Mouse (Mus musculus): Measurements from ENCODE around the gene Ccdc43. TPM values are rescaled to one million over a fixed set of nuclear protein-coding genes. Genes with fewer than 3 reads are reported as not detected.

Ccdc43 gene
- total RNA-seq, 4 experiments from 2014 or later: 73.6 to 84.9 (median 79.9) TPM

DNA sequence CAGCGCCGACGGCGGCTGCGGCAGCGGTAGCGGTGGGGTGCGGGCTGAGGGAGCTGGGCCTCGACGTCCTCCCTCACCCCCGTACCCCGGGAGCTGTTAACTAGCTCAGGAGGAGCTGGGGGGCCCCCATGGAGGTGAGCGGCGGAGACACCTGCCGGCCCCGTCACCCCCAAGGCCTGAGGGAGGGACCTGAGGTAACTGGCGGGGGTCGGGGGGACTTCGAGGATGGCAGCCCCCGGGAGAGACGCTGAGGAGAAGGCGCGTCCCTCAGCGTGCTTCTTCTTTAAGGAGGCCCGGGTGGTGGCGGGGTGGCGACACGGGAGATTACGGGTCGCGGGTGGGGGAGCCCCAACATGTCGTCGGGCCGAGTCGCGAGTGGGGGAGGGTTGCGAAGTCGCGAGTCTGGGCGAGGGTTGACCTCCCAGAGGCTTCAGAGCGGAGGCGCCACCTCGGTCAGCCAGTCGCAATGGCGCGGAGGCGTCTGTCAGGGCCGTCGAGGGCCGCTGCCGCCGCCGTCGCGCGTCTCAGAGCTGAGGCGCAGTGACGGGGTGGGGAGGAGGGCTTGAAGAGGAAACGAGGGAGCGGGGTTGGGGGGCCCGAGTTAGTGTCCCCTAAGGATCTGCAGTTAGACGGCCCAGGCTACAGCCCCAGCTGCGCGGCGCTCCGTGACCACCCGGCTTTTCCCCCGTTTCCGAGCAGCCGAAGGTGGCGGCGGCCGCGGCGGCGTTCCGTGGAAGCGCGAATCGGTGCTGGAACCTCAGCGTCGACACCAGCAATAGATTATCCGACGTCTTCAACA, 31.7 kb downstream of the Ccdc43 start:
- no peak for DNase-seq (ENCODE audit: low spot score in 2 of 2)

DNA sequence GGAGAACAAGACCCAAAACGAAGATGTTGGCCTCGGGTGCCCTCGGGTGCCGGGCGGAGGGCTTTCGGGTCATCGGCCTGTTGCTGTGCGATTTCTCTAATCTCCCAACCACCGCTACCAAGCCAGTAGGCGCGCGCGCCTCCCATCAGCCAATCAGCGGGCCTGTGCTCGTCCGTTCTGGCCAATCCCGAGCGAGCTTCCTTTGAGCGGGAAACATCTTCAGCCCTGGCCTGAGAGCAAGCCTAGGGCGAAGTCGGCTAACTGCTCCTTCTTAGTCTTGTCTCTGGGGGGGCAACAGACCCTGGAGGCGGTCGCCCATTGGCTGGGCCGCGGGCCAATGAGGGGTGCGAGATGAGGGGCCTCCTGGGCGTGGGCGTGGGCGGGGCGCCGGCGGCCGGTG, 32.4 kb downstream of the Ccdc43 start:
- no peak for DNase-seq (ENCODE audit: low spot score in 2 of 2)

DNA sequence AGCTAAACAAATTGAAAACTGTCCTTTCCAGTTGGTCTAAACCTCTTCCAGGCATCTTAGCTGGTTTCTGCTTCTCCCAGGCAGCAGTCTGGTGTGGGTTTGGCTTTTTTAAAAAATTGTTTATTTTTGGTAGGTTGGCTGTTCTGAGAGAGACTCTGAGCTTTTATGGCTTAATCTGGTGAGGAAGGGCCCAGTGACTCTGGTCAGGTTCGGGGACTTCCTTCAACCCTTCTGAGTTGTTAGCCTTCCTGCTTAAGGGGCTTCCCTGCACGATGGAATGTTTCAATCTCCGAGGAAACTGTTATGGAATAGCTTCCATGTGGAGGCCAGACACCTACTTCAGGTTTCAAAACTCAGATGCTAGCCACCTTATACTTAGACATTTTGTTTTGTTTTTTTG, 34.2 kb downstream of the Ccdc43 start, which contains the start of gene Meioc:
Gene Meioc, plus strand, starts transcription at position 301 of the 400 bp plus-strand sequence.
- no peak for DNase-seq (ENCODE audit: low spot score in 2 of 2)

DNA sequence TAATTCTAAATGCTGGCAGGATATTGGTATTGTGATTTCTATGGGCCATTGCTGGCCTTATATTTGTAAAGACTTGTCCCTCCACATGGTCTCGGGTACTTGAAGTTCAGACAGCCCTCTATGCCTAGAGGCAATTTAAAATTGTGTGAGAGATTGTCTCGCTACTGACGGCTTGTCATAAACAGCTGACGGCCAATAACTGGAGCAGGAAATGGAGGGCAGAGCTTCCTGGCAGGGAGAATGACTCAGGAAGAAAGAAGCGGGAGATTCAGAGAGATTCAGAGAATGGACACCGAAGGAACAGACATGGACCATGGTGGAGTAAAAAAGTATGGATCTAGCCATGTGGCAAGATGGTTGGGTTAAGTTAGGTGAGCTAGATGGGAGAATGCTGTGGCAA, 40.7 kb downstream of the Ccdc43 start:
- no peak for DNase-seq (ENCODE audit: low spot score in 2 of 2)

DNA sequence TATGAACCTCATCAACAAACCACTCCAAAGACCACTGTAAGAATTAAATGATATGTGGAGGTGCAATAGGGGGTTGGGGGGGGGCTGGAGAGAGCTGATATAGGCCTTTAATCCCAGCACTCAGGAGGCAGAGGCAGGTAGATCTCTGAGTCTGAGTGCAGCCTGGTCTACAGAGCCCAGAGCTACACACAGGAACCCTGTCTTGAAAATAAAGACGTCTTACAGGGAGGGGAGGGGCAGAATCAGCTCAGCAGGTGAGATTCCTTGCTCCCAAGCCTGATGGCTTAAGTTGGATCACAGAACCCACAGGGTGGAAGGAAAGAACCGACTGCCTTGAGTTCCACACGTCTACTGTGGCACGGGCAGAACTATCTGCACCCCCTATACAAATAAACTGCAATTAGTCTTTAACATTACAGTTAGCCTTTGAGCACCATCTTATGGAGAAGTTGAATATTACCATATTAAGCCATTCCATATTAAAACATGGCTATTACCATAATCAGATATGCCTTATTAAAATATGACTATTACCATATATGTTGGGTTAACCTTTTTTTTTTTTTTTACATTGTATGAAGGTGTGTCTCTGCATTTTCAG, 41.2 kb downstream of the Ccdc43 start:
- no peak for DNase-seq (ENCODE audit: low spot score in 2 of 2)

DNA sequence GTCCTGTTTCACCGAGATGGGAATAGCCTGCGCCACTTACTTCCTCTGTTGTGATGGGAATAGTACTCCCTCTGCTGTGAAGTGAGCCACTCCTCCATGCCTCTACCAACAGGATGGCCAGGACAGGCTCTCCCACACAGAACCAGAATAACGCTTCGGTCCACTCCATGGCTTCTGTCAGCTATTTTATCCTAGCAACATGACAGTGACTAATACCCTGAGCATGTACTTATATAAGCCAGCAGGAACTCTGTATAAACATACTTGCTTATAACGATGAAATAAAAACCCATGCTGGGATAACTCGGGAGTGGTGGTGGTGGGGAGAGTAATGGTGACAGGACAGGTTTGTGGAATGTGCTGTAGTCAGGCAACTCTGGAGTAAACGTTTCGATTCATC, 41.7 kb downstream of the Ccdc43 start:
- no peak for DNase-seq (ENCODE audit: low spot score in 2 of 2)

DNA sequence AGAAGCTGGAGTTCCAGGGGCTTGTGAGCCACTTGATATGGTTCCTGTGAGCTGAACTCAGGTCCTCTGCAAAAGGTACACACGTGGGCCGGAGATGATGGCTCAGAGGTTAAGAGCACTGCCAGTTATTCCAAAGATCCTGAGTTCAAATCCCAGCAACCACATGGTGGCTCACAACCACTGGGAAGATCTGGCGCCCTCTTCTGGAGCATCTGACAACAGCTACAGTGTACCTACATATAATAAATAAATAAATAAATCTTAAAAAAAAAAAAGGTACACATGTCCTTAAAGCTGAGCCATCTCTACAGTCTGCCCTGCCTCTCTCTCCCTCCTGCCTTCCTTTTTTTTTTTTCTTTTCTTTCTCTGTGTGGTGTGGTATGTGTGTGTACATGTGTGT, 44.7 kb downstream of the Ccdc43 start:
- no peak for DNase-seq (ENCODE audit: low spot score in 2 of 2)

DNA sequence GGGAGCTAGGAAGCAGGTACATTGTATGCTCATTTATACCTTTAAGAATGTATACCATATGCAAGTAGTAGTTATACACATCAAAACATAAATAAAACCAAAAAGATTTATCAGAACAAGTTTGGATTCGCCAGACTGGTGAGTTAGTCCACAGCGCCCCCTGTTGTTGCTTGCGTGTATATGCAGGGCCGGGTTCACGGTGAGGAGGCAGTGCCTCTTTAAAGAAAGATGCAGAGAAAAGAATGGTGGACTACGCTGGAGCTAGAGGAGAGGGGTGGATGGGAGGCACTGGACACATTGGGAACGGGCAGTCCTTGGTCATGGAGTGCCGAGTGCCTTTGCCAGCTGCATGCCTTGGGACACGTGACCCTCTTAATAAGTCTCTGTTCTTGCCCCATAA, 46.2 kb downstream of the Ccdc43 start:
- DNase-seq (ENCODE audit: low spot score in 2 of 2): peak; percentile 27 to 28

DNA sequence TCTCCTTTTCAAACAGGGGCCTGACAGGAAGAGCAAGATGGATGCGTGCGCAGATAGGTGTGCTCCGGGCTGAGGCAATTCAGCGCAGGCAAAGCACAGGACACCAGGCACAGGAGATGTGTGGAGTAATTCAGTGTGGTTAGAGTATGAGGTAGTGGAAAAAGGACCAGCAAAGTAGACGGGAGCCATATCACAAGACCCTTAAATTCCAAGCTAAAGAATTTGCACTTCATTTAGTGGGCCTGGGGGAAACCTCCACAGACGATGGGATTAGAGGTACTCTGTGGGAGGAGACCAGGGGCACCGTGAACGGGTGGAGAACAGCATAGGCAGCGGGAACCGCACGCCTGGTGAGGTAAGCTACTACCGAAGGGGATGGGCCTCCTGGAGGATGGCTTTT, 49.7 kb downstream of the Ccdc43 start:
- no peak for DNase-seq (ENCODE audit: low spot score in 2 of 2)

DNA sequence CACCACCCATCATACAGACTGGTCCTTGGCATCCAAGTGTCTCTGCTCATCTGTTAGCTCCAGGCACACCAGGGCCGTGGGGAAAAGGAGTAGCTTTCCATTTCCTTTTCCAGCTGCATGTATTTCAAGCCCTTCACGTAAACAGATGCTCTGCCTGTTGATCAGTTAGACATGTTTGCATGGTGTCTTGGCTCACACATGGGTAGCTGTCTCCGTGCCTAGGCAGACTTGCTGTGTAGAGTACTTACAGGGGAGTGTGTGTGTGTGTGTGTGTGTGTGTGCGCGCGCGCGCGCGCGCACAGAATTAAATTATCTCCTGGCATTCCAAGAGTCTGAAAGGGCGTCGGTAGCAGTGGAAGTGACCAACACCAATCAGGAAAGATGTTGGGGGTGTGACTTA, 51.4 kb downstream of the Ccdc43 start:
- no peak for DNase-seq (ENCODE audit: low spot score in 2 of 2)

DNA sequence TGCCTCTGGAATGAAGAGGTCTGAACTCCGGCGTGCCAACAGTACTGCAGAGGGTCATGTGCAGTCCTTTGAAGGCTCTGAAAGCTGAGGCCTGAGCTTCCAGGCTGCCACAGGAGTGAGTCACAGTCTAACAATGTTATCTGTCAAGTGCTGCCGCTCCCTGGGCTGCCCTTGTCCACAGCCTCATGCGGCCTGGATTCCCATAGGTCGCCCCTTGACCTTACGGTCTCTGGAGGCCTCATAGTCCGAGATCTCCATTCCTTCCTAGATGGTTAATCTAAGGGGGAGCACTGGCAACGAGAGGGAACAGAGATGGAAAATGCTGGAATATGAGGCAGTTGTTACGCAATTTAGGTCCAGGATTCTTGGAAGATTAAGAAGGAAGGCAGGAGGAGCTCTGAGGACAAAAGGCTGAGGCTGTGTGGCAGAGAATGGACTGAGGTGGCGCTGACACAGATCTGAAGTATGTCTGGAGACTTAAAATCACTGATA, 53.6 kb downstream of the Ccdc43 start:
- peak; percentile 7 to 16 for DNase-seq (ENCODE audit: low spot score in 2 of 2)

DNA sequence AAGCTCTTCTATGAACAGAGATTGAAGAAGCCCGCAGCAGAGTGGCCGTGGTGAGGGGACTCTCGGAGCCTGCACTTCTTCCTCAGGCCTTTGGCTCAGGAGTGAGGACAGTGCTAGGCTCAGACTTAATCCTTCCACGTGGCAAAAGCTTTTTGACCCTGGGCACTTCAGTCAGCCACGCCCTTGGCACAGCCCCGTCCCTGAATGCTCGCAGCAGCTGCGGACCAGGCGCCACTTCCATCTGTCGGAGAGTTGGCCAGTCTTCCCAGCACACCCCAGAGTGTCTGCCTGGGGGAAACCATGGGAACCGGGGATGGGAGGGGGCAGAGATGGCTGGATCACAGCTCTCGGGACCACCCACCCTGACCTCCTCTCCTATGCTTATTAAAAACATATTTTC, 60.7 kb downstream of the Ccdc43 start:
- DNase-seq (ENCODE audit: low spot score in 2 of 2): peak in 1 of 2 experiments; percentile 30

Small RNA genes lying within 50 kb of the gene (microRNA-seq; reads per million reads assigned to microRNA genes)
- gene Gm22920: not detected

Other genes with a start within 250 kb of the Ccdc43 start
- 1 to 10 TPM in 1 of 4 experiments, under 1 TPM in 2, not detected in 1; 0.63 to 2.0 (median 0.72) TPM for gene Itga2b, start 227.7 kb downstream of the Ccdc43 start, total RNA-seq (2022)
- 10 to 100 TPM; 17.7 to 24.0 (median 22.8) TPM for gene Gpatch8, start 141.4 kb downstream of the Ccdc43 start, total RNA-seq (2022)
- gene Gm11627, start 118.3 kb downstream of the Ccdc43 start, total RNA-seq (2022): under 1 TPM in 1 of 4 experiments, not detected in 3; 0.80 TPM
- 1 to 10 TPM in 3 of 4 experiments, under 1 TPM in 1; 0.75 to 1.3 (median 1.1) TPM for gene Fzd2, start 93.4 kb downstream of the Ccdc43 start, total RNA-seq (2022)
- gene Meioc, start 34.1 kb downstream of the Ccdc43 start, total RNA-seq (2022): not detected
- under 1 TPM; 0.19 to 0.34 (median 0.23) TPM for gene Adam11, start 63.7 kb upstream of the Ccdc43 start, total RNA-seq (2022)
- 1 to 10 TPM; 3.0 to 4.7 (median 3.4) TPM for gene Gjc1, start 121.9 kb upstream of the Ccdc43 start, total RNA-seq (2022)
- 1 to 10 TPM; 1.3 to 2.9 (median 2.2) TPM for gene Higd1b, start 138.1 kb upstream of the Ccdc43 start, total RNA-seq (2022)
- 10 to 100 TPM; 19.9 to 25.3 (median 23.8) TPM for gene Eftud2, start 183.2 kb upstream of the Ccdc43 start, total RNA-seq (2022)
- gene Ccdc103, start 183.4 kb upstream of the Ccdc43 start, total RNA-seq (2022): not detected
- gene Fam187a, start 187.4 kb upstream of the Ccdc43 start, total RNA-seq (2022): not detected
- under 1 TPM in 2 of 4 experiments, not detected in 2; 0.11 to 0.36 TPM for gene Gfap, start 203.1 kb upstream of the Ccdc43 start, total RNA-seq (2022)
- not detected for gene Kif18b, start 227.3 kb upstream of the Ccdc43 start, total RNA-seq (2022)
- gene C1ql1, start 248.9 kb upstream of the Ccdc43 start, total RNA-seq (2022): not detected